Mouse (Mus musculus) heart, postnatal 14 days (tissue): ENCODE measurements around the gene Atp6v0a4. TPM values are rescaled to one million over a fixed set of nuclear protein-coding genes. Genes with fewer than 3 reads are reported as not detected.

Source experiments
- DNase-seq, 2 experiments: peaks; one replicate each; pipeline ENCODE4 v3.0.0; 2021 to 2022
- intact Hi-C: fragments of 180-260 bp; cut with DNase I; formaldehyde crosslinking; loops from one replicate; pipeline ENCODE4 v1.15.1; 2025
- total RNA-seq, 2 experiments: library from RNA; stranded (reverse); gene quantifications; 2 replicates each; pipeline ENCODE4 v1.2.3; 2021

Atp6v0a4 gene
- total RNA-seq, 2 experiments from 2014 or later, result 2.8 to 3.5 TPM

DNA sequence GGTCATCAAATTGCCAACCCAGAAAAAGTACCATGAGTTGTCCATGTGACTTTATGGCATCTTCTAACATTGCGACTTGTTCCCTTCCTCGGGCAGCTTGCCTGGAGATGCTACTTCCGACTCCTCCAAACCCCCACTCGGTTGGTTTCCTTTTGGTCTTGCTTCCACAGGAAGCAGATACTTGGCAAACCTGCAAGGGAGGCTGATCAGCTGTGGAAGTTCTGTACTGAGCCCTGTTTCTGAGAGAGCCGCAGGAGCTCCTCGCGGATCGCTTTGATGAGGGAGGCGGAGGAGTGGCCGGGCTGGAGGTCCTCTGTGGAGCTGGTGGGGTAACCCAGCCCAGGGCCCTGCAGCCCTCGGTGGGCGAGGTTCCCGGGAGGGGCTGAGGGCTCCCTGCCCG, 3.7 kb upstream of the Atp6v0a4 start:
- intact Hi-C loops, result no loop called here
- no peak for DNase-seq

DNA sequence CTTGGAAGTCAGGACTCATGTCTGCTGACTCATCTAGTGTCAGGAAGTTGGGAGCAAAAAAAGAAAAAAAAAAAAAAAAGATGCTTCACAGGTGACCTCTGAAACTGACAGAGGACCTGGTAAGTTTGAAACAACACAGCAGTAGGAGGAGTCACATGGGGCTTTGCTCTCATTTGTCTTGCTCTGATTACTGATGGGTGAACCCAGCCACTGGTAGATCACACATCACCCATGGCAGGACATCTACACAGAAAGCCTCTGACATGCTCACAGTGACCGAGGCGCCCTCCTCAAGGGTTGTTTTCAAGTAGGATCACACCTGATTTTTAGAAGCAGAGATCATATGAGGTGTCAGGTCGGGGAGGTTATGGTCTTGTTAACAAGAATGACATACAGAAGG, 1.1 kb upstream of the Atp6v0a4 start:
- intact Hi-C loops, result no loop called here
- no peak for DNase-seq

DNA sequence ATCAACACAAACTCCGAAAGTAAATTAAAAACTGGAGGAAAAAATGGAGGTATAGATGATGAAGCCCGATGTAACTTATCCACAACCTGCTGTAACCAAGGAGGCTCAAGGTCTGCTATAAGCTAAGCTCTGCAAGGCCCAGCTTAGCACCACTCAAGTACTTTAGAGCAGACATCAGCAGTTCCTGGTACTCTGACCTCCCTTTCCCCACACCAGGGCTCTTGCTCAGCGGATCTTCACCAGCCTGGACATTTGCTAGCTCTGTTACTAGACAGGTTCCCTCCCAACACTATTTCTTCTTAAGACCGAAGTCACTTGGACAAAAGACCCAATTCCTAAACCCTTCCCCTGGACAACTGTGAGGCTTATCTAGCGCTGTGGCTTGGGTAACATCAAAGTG, 496 bp upstream of the Atp6v0a4 start:
- no peak for DNase-seq
- intact Hi-C loops, result no loop called here

DNA sequence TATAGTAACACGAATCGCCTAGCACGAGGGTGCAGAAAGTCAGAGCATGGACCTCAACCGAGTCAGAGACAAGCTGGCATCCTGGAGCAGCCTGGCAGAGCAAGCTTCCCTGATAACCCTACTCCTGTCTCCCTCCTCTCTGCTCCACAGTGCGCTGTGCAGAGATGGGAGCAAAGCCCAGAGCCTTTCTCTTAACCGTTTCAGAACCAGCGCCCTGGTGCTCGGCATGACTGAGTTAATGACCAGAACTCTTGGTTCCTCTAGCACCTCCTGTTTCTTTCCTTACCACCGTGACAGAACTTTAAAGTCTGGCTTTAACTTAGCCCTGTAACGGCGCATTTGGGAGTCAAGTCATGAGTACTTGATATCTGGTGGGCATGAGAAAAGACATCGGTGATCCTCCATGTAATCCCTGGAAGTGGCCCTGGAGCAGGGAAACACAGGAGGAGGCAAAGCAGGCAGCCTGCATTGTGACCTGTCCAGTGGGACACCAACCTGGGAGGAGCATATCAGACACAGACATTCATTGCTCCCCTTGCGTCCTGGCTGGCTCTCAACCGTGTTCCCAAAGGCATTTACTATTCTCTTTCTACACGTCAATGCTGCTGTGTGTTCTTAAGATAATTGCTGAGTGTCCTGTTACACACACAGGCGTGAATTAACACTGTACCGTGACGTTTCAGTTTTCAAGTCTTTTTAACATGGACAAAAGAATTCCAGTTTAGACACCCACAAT, 747 bp downstream of the Atp6v0a4 start:
- no peak for DNase-seq
- intact Hi-C loops, result no loop called here

DNA sequence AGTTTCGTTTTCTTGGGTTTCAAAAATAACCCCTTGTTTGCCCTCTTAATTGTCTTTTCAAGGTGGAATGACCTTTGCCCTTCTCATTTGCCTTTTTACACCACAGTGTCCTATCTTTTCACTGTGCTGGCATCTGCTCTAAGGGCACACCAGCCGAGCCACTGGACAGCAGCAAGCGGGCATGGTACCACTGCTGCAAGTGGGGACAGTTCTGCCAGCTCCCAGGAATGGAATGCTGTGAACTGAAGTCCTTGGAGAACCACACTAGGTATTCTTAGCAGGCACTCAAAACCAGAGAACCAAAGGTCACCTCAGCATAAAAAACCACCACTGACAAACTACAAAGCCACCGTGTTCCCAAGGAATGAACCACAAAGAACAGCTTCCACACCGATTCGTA, 1.6 kb downstream of the Atp6v0a4 start:
- intact Hi-C loops, result no loop called here
- DNase-seq, result no peak

DNA sequence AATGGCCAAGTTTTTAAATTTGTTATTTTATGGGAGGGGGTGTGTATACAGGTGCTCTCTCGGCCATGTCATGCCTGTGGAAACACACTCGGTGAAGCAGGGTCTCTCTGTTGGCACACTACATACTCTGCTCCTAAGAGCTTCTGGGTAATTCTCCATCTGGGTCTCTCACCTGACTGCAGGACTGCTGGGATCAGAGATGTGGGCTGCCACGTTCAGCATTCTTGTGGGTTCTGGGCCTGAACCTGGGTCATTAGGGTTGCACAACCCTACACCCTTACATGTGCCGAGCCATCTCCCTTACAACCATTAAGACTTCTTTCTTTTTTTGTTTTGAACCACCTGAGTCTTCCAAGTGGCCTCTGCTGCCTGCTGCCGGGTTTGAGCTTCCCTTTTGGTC, 2.5 kb downstream of the Atp6v0a4 start:
- intact Hi-C loops, result no loop called here
- DNase-seq, result no peak

DNA sequence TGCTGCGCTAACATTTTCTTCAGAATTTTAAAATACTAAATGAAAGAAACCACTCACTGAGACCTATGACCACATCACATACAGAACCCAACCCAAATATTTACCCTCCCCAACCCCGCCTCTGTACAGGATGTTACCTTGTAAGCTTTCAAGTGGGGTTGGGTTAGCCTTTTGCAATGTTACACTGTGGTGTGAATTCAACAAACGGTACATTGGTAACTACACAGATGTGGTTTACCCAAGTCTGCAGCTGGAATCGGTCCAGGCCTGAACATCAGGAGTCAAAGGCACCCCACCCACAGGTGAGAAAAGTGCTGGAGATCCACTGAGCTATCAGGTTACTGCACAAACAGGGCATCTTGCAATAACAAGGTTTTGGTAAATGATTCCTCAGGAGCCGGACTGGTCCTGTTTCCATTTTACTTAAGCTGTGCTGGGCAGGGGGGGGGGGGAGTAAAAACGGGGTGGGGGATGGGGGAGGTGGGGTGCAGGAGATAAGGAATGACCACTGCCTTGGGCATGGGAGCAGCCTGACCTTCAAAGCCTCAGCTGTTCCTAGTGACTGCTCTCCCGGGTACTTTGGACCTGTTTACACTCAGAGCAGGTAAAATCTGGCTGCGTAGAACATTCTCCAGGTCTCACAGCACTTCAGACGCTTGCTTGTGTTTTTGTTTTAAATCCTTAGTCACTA, 3.6 kb downstream of the Atp6v0a4 start:
- no peak for DNase-seq
- intact Hi-C loops, result no loop called here

DNA sequence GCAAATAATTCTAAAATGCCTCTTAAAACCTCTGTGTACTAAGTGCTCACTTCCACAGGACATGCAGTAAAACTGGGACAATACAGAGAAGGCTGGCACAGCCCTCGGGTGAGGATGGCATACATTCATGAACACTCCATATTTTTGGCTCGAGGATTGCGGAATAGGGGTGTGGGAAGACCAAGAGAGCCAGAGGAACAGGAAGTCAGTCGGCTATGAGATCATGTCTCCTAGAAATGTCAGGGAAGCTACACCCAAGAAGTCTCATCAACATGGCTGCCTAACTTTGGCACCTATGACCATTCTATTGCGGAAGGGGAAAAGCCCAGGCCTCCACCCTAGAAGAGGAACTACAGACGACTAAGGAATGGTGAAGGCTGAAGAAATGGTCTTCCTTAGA, 6.0 kb downstream of the Atp6v0a4 start:
- intact Hi-C loops, result no loop called here
- no peak for DNase-seq

DNA sequence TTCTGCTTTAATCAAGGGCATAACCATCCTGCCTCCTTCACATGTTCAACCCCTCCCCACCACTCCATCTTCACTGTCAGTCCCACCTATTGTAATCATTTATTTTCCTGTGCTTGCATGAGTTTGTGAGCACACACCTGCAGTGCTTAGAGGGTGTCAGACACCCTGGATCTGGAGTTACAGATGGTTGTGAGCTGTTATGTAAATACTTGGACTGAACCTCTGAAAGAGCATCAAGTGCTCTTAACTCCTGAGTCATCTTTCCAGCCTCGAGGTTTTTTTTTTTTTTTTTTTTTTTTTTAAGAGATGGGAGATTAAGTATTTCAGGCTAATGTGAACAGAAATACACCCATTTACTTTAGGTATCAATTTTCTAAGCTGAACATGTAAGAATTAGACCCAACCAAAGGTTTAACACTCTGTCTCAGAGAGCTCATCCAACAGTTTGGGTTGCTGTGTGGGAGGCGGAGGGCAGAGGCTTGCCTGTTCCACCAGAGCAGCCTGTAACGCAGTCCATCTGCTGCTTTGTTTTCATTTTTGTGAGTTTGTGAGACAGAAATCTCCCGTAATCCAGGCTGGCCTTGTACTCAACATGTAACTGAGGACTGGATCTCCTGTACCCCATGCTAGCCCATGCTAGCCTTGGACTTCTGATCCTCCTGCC, 8.1 kb downstream of the Atp6v0a4 start:
- DNase-seq, result no peak
- intact Hi-C loops, result no loop called here

DNA sequence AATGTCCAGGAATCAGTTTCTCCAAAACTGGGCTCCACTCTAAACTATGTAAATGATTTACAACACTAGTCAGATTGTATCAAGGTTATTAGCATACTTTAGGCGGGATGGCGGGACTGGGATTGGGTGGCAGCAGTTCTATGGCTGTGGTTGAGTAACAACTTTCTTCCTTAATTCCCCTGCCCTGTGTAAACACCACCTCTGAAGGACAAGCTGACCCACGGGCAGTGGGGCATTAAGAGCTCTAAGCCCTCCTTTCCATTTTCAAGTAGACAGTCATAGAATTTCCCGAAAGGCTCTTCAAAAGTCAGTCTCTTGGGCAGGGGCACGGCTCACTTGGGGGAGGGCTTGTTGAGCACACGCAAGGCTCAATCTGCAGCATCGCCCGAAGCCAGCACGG, 13.5 kb downstream of the Atp6v0a4 start:
- intact Hi-C loops, result no loop called here
- no peak for DNase-seq

DNA sequence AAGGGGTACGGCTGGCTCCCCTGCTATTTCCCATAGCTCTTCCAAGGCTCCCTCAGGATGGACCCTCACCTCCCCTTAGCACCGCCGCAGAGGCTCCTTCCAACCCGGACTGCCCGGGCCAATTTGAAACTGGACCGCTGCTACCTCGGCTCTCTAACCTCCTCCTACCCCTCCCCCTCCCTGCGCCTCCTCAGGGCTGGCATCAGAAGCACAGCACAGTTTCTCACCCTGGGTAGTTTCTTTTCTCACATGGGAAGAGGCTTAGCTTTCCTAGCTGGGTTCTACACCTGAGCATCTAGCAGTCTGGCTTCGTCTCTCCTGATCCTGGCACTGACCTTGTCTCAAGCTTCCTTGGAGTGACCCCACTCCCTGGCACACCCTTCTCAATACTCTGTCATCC, 14.5 kb downstream of the Atp6v0a4 start:
- intact Hi-C loops, result no loop called here
- DNase-seq, result no peak

DNA sequence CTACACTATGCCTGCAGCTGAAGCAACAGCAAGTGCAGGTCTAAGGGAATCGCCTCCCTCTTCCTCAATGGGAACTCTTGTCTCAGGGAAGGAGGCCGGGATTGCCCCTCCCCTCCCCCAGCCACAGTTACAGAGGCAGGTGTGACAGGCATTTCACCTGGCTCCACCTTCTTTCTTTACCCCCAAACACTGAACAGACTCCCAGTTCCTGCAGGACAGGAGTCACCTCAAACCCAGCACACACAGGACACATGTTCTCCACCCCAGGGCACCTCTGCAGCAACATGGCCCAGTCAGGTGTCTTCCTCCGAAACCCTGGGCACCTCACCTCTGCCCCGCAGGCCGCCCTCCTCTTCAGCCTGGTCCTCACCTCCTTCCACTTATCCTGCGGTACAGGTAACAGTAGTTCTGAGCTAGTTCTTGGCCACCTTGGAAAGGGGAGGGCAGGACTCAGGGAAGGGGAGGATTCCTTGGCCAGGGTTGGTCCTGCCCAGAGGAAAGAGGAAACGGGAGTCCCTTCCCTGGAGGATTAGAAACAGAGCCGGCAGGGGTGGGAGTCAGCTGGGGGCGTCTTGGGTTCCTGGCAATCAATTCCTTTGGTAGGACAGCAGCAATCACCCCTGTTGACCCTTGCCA, 15.1 kb downstream of the Atp6v0a4 start, which contains the start of gene Tmem213:
Gene Tmem213, plus strand, starts transcription at position 96 of the 636 bp plus-strand sequence.
- intact Hi-C loops, result no loop called here
- no peak for DNase-seq

DNA sequence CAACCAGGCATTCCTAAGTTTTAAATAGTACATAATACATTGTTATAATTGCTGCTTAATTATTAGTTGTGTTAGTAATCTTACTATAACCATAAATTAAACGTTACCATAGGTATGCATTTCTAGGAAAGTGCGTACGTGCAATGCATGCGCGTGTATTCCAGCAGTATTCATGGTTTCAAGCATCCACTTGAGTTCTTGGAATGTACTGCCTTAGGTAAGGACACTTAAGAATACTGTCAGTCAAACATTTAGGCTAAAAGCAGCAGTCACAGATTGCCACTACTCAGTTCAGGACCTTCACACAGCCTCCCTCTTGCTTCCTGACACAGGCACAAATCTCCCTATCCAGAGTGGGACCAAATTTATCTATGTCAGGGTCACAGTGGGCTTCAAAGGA, 15.9 kb downstream of the Atp6v0a4 start:
- no peak for DNase-seq

DNA sequence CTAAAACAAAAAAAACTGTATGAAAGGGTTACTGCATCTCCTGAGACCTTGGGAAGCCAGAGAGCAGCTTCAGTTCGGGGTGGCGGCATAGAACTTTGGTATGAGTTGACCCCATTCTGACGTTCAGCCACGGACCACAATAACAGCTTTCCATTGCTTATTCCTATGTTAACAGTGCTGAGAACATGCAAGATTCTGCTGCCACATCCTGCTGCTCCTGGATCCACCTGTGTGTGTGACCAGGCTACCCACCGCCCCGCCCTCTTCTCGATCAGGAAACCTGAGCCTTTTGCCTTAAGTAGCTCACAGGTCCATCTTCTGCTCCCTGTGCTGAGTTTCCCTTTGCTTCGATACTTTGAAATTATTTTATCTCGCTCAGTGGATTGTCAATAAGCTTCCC, 18.5 kb downstream of the Atp6v0a4 start:
- no peak for DNase-seq
- intact Hi-C loops, result no loop called here

More for the DNA sequence above, 15.9 kb downstream of the Atp6v0a4 start:
- intact Hi-C loops, result no loop called here

DNA sequence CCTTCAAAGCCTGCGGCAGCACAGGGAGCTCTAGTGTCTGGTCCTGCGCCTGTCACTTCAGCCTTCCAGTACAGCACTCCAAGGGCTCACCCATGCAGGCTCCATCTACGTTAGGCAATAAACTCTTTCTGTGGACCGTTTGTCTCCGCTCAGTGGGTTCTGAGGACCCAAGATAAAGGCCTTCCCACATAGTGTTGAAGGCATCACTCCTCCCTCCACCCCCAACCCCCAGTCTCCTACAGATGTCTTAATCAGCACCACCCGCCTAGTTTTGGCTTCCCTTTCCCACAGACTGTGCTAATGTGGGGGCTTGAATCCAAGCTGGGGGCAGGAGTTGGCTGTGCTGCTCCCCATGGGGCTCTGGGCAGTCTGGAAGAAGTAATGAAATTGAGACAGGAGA, 20.6 kb downstream of the Atp6v0a4 start:
- peak in 1 of 2 experiments; percentile 8 for DNase-seq
- intact Hi-C loops, result no loop called here

DNA sequence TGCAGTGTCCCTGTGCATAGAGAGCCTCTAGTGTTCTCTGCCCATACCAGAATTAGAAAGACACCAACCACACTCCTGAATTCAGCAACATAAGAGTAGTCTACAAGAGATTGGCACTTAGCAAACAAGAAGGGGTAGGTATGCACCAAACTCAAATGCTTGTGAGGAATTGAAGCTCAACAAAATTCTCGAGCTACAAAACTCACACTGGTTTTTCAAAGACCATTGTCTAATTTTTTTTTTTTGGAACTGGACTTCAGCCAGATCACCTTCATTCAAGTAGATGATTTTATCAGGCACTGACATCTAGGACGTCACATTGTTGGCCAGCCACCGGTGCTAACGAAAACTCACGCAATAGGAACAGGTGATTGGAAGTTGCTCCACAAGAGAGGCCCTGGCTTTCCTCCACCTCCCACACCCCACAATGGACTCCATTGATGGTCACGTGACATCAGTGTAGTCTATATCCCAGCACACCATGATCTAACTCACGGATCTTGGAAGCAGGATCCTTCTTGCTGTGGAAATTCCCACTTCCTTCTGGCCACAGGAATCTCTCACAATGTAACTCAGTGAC, 22.1 kb downstream of the Atp6v0a4 start:
- intact Hi-C loops, result no loop called here

DNA sequence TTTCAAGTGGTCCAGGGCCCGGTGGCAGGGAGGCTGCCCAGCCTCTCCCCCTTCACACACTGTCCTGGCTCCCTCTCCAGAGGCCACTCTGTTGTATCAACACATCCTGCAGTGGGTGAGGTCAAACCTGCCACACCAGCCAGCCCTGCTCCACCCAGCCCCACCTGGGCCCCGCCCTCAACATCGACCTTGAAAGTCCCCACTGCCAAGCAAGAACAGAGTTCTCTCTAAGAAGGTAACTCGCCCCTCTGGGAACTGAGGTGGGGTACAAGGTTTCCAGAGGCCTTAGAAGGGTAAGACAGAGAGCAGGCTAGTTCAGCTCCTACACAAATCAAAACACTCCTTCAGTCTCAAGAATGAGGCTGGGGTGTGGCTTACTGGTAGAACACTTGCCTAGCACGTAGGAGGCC, 27.4 kb downstream of the Atp6v0a4 start:
- DNase-seq, result no peak
- intact Hi-C loops, result no loop called here

More for the DNA sequence above, 22.1 kb downstream of the Atp6v0a4 start:
- DNase-seq, result no peak

DNA sequence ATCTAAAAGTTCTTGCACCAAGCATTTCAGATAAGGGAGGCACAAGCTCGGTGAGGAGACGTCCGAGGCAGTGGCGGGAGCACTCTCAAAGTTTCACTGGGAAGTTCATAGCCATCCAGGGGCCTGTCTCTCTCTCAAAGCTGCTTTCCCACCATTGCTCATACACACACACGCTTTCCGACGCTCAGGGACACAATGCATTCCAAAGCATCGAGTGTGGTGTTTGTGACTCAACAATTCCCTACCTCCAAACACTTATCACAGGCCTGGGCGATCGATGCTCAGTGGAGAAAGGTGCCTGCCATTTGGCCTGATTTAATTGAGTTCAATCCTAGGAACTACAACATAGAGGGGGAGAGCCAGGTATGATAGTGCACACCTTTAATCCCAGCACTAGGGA, 29.7 kb downstream of the Atp6v0a4 start:
- intact Hi-C loops, result no loop called here
- DNase-seq, result no peak

DNA sequence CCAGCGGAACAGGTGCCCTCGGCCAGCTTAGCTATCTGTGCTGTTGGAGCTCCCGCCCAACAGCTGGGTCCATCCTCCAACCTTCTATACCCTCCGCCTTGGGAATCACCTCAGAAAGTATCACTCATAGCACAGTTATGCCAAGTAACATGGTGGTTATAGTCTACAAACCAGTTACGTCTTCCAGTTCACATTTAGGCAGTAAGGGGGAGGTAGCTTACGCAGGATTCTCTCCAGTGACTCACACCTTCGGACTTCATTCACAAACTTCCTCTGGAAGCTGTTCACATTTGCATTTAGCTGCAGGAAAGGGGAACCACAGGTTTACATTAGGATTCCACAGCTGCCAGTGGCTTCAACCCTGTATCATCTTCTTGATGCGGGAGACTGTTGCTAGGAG, 31.8 kb downstream of the Atp6v0a4 start:
- intact Hi-C loops, result no loop called here
- no peak for DNase-seq

DNA sequence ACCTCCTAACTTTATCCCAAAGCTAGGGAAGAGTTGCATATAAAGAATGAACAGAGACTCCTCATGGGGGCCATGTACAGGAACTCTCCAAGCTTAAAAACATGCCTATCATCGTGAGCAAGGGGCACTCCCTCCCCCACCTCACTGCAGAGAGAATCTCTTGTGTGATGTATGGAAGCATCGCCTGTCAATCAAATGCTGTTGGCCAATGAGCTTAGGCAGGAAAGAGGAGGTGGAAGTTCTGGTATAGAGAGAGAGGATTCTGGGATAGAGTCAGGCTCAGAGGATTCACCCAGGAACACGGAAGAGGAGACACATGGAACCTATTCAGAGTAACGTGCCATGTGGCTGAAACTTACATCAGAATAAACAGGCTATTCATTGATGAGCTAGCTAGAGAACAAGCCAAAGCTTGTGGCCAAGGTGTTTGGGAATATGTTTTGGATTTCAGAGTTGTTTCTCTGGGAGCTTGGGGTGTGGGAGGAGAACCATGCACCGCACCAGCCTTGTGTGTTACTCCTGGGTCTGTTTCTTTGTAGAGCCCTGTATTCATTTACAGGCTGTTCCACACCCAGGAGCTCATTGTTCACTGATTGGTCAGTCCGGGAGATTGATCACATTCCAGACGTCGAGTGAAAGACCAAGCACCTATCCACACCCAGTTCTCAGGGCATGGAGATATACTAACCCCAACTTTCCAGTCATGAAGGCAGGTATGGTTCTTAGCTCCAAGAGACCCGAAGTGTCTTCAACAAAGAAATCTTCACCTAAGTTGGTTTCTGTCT, 37.0 kb downstream of the Atp6v0a4 start:
- no peak for DNase-seq
- intact Hi-C loops, result no loop called here
